Mouse (Mus musculus): ENCODE data around the gene Twsg1. TPM values are rescaled to one million over a fixed set of nuclear protein-coding genes. Genes with fewer than 3 reads are reported as not detected.

The Twsg1 gene
- polyA plus RNA-seq, 1 experiment from 2014 or later, result 134 TPM

GRCm38 (mm10) chr17:65930158-65930826 is 20.7 kb downstream of the Twsg1 start:
- no peak overlapping the region for H3K4me3 ChIP-seq (ENCODE audit: low read depth, low read length)
- ATAC-seq (ENCODE audit: insufficient number of reproducible peaks, low FRiP score, low TSS enrichment, low read depth) (no peak), DNase-seq (ENCODE audit: low spot score) (no peak)
- H3K27me3 ChIP-seq (ENCODE audit: control insufficient read depth, insufficient read depth, low read length), result no peaks in the 10 kb centered on the region
- WGBS, result 88% methylated on average over 7 of the region's 7 CpGs
- no peak overlapping the region for H3K9ac ChIP-seq (ENCODE audit: low read length)
- peaks cover 9% of the 10 kb centered on the region; the same call in 1 of the 2 replicates for H3K36me3 ChIP-seq (ENCODE audit: control insufficient read depth, insufficient read depth, low read length)
- H3K27ac ChIP-seq (replicated peaks; ENCODE audit: low read depth, low read length), result no peak overlapping the region
- no peaks in the 10 kb centered on the region for H3K9me3 ChIP-seq (ENCODE audit: control insufficient read depth, low read length)
- H3K4me1 ChIP-seq (ENCODE audit: control insufficient read depth, insufficient read depth, low read length), result no peaks in the 10 kb centered on the region
- H3K4me2 ChIP-seq (ENCODE audit: low read depth, severe bottlenecking), result no peak overlapping the region

GRCm38 (mm10) chr17:65929319-65929978 is 21.6 kb downstream of the Twsg1 start:
- Histone ChIP-seq H3K4me3 (ENCODE audit: low read depth, low read length) (no peak overlapping the region), H3K9ac (ENCODE audit: low read length) (no peak overlapping the region), H3K27ac (replicated peaks; ENCODE audit: low read depth, low read length) (no peak overlapping the region), H3K9me3 (ENCODE audit: control insufficient read depth, low read length) (no peaks in the 10 kb centered on the region), H3K27me3 (ENCODE audit: control insufficient read depth, insufficient read depth, low read length) (no peaks in the 10 kb centered on the region), H3K36me3 (ENCODE audit: control insufficient read depth, insufficient read depth, low read length) (peaks cover 12% of the 10 kb centered on the region), H3K4me2 (ENCODE audit: low read depth, severe bottlenecking) (no peak overlapping the region), H3K4me1 (ENCODE audit: control insufficient read depth, insufficient read depth, low read length) (no peaks in the 10 kb centered on the region)
- WGBS, result 81% methylated on average over 22 of the region's 22 CpGs
- no peak for DNase-seq (ENCODE audit: low spot score)
- ATAC-seq (ENCODE audit: insufficient number of reproducible peaks, low FRiP score, low TSS enrichment, low read depth), result no peak

- no peaks in the 10 kb centered on the region for H3K9me3 ChIP-seq (ENCODE audit: control insufficient read depth, low read length)
- no peaks in the 10 kb centered on the region for H3K27me3 ChIP-seq (ENCODE audit: control insufficient read depth, insufficient read depth, low read length)
- no peak overlapping the region for H3K4me3 ChIP-seq (ENCODE audit: low read depth, low read length)
- no peak overlapping the region for H3K27ac ChIP-seq (replicated peaks; ENCODE audit: low read depth, low read length)
- no peak overlapping the region for H3K4me2 ChIP-seq (ENCODE audit: low read depth, severe bottlenecking)
- no peaks in the 10 kb centered on the region for H3K4me1 ChIP-seq (ENCODE audit: control insufficient read depth, insufficient read depth, low read length)
- H3K9ac ChIP-seq (ENCODE audit: low read length), result no peak overlapping the region
- WGBS, result 60% methylated on average over 4 of the region's 4 CpGs
- DNase-seq (ENCODE audit: low spot score), result no peak
- H3K36me3 ChIP-seq (ENCODE audit: control insufficient read depth, insufficient read depth, low read length), result peaks cover 8% of the 10 kb centered on the region
- no peak for ATAC-seq (ENCODE audit: insufficient number of reproducible peaks, low FRiP score, low TSS enrichment, low read depth)
Observed at GRCm38 (mm10) chr17:65927077-65927476, 23.9 kb downstream of the Twsg1 start.

- DNase-seq (ENCODE audit: low spot score) (no peak), ATAC-seq (ENCODE audit: insufficient number of reproducible peaks, low FRiP score, low TSS enrichment, low read depth) (no peak)
- H3K4me3 ChIP-seq (ENCODE audit: low read depth, low read length), result no peak overlapping the region
- H3K4me2 ChIP-seq (ENCODE audit: low read depth, severe bottlenecking), result no peak overlapping the region
- H3K36me3 ChIP-seq (ENCODE audit: control insufficient read depth, insufficient read depth, low read length), result peaks cover 6% of the 10 kb centered on the region
- H3K9ac ChIP-seq (ENCODE audit: low read length), result no peak overlapping the region
- WGBS, result 77% methylated on average over 5 of the region's 5 CpGs
- H3K27me3 ChIP-seq (ENCODE audit: control insufficient read depth, insufficient read depth, low read length), result no peaks in the 10 kb centered on the region
- no peak overlapping the region for H3K27ac ChIP-seq (replicated peaks; ENCODE audit: low read depth, low read length)
- no peaks in the 10 kb centered on the region for H3K4me1 ChIP-seq (ENCODE audit: control insufficient read depth, insufficient read depth, low read length)
- no peaks in the 10 kb centered on the region for H3K9me3 ChIP-seq (ENCODE audit: control insufficient read depth, low read length)
Observed at GRCm38 (mm10) chr17:65924218-65924617, 26.8 kb downstream of the Twsg1 start.

GRCm38 (mm10) chr17:65921975-65922374 is 29.1 kb downstream of the Twsg1 start:
- DNase-seq (ENCODE audit: low spot score) (no peak), ATAC-seq (ENCODE audit: insufficient number of reproducible peaks, low FRiP score, low TSS enrichment, low read depth) (no peak)
- no peak overlapping the region for H3K27ac ChIP-seq (replicated peaks; ENCODE audit: low read depth, low read length)
- WGBS, result 88% methylated on average over 6 of the region's 6 CpGs
- no peak overlapping the region for H3K4me2 ChIP-seq (ENCODE audit: low read depth, severe bottlenecking)
- no peak overlapping the region for H3K4me3 ChIP-seq (ENCODE audit: low read depth, low read length)
- no peaks in the 10 kb centered on the region for H3K27me3 ChIP-seq (ENCODE audit: control insufficient read depth, insufficient read depth, low read length)
- peaks cover 6% of the 10 kb centered on the region for H3K36me3 ChIP-seq (ENCODE audit: control insufficient read depth, insufficient read depth, low read length)
- H3K9ac ChIP-seq (ENCODE audit: low read length), result no peak overlapping the region
- no peaks in the 10 kb centered on the region for H3K9me3 ChIP-seq (ENCODE audit: control insufficient read depth, low read length)
- H3K4me1 ChIP-seq (ENCODE audit: control insufficient read depth, insufficient read depth, low read length), result no peaks in the 10 kb centered on the region

- Histone ChIP-seq H3K4me1 (ENCODE audit: control insufficient read depth, insufficient read depth, low read length) (no peaks in the 10 kb centered on the region), H3K4me3 (ENCODE audit: low read depth, low read length) (no peak overlapping the region), H3K27me3 (ENCODE audit: control insufficient read depth, insufficient read depth, low read length) (no peaks in the 10 kb centered on the region), H3K9ac (ENCODE audit: low read length) (no peak overlapping the region), H3K9me3 (ENCODE audit: control insufficient read depth, low read length) (no peaks in the 10 kb centered on the region), H3K27ac (replicated peaks; ENCODE audit: low read depth, low read length) (no peak overlapping the region), H3K36me3 (ENCODE audit: control insufficient read depth, insufficient read depth, low read length) (no peaks in the 10 kb centered on the region; the same call in 1 of the 2 replicates), H3K4me2 (ENCODE audit: low read depth, severe bottlenecking) (no peak overlapping the region)
- ATAC-seq (ENCODE audit: insufficient number of reproducible peaks, low FRiP score, low TSS enrichment, low read depth) (no peak), DNase-seq (ENCODE audit: low spot score) (no peak)
- WGBS, result 75% methylated on average over 3 of the region's 3 CpGs
Observed at GRCm38 (mm10) chr17:65919235-65919634, 31.8 kb downstream of the Twsg1 start.

GRCm38 (mm10) chr17:65916135-65916668 is 34.8 kb downstream of the Twsg1 start:
- Histone ChIP-seq H3K36me3 (ENCODE audit: control insufficient read depth, insufficient read depth, low read length) (no peaks in the 10 kb centered on the region; the same call in 1 of the 2 replicates), H3K4me2 (ENCODE audit: low read depth, severe bottlenecking) (no peak overlapping the region), H3K27ac (replicated peaks; ENCODE audit: low read depth, low read length) (no peak overlapping the region), H3K4me3 (ENCODE audit: low read depth, low read length) (no peak overlapping the region), H3K9me3 (ENCODE audit: control insufficient read depth, low read length) (no peaks in the 10 kb centered on the region), H3K4me1 (ENCODE audit: control insufficient read depth, insufficient read depth, low read length) (peaks cover 6% of the 10 kb centered on the region; the same call in 1 of the 2 replicates), H3K27me3 (ENCODE audit: control insufficient read depth, insufficient read depth, low read length) (no peaks in the 10 kb centered on the region), H3K9ac (ENCODE audit: low read length) (no peak overlapping the region)
- 75% methylated on average over 8 of the region's 8 CpGs for WGBS
- DNase-seq (ENCODE audit: low spot score) (no peak), ATAC-seq (ENCODE audit: insufficient number of reproducible peaks, low FRiP score, low TSS enrichment, low read depth) (no peak)

- ATAC-seq (ENCODE audit: insufficient number of reproducible peaks, low FRiP score, low TSS enrichment, low read depth) (no peak), DNase-seq (ENCODE audit: low spot score) (no peak)
- no peak overlapping the region for H3K9ac ChIP-seq (ENCODE audit: low read length)
- WGBS, result 43% methylated on average over 6 of the region's 6 CpGs
- no peak overlapping the region for H3K4me3 ChIP-seq (ENCODE audit: low read depth, low read length)
- H3K4me2 ChIP-seq (ENCODE audit: low read depth, severe bottlenecking), result no peak overlapping the region
- H3K9me3 ChIP-seq (ENCODE audit: control insufficient read depth, low read length), result no peaks in the 10 kb centered on the region
- no peak overlapping the region for H3K27ac ChIP-seq (replicated peaks; ENCODE audit: low read depth, low read length)
- H3K36me3 ChIP-seq (ENCODE audit: control insufficient read depth, insufficient read depth, low read length), result no peaks in the 10 kb centered on the region; the same call in 1 of the 2 replicates
- peaks cover 6% of the 10 kb centered on the region; the same call in 1 of the 2 replicates for H3K4me1 ChIP-seq (ENCODE audit: control insufficient read depth, insufficient read depth, low read length)
- no peaks in the 10 kb centered on the region for H3K27me3 ChIP-seq (ENCODE audit: control insufficient read depth, insufficient read depth, low read length)
Observed at GRCm38 (mm10) chr17:65914083-65914482, 36.9 kb downstream of the Twsg1 start.

Data from limb, embryonic 11.5 days (tissue).